Mouse (Mus musculus): ENCODE results near the gene Nt5dc2. TPM values are rescaled to one million over a fixed set of nuclear protein-coding genes. Genes with fewer than 3 reads are reported as not detected.

The Nt5dc2 gene
- polyA plus RNA-seq, 1 experiment from 2014 or later = 421 TPM

DNA sequence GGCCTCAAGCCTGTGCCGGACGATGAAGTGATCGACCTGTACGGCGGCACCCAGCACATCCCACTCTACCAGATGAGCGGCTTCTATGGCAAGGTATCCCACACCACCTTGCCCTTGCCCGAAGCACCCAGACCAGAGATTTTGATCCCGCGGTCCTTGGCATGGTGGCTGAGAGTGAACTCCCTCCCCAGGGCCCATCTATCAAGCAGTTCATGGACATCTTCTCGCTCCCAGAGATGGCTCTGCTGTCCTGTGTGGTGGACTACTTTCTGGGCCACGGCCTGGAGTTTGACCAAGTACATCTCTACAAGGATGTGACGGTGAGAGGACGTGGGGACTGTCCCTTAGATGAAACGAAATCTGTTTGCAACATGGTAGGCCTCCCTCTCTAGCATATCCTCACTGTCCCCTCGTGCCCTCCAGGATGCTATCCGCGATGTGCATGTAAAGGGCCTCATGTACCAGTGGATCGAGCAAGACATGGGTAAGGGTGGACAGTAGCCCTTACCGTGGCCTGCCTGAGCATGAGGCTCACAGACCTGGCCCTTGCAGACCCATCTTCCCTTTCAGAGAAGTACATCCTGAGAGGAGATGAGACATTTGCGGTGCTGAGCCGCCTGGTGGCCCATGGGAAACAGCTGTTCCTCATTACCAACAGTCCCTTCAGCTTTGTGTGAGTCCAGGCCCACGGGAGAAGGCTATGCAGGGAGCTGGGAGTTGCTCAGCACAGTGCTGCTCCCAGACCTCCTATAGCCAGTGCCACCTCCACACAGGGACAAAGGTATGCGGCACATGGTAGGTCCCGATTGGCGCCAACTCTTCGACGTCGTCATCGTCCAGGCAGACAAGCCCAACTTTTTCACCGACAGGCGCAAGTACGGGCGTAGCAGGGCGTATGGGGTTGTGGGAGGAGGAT lies 4.9 kb downstream of the Nt5dc2 start:
- H3K36me3 ChIP-seq = peaks cover 60% of the 10 kb centered on the region
- H3K9ac ChIP-seq = no peak overlapping the region
- no peaks in the 10 kb centered on the region for H3K27me3 ChIP-seq
- H3K27ac ChIP-seq (replicated peaks) = no peak overlapping the region
- 89% methylated on average over 34 of the region's 34 CpGs for WGBS
- H3K4me3 ChIP-seq (replicated peaks) = no peak overlapping the region
- ATAC-seq (ENCODE audit: insufficient number of reproducible peaks, low FRiP score, low TSS enrichment, low read depth) = no peak
- H3K4me1 ChIP-seq = peaks cover 41% of the 10 kb centered on the region
- no peak overlapping the region for H3K4me2 ChIP-seq (replicated peaks)
- no peaks in the 10 kb centered on the region for H3K9me3 ChIP-seq (replicated peaks)

GRCm38 (mm10) chr14:31136411-31137280 lies 5.8 kb downstream of the Nt5dc2 start:
- Histone ChIP-seq H3K9me3 (replicated peaks) (no peaks in the 10 kb centered on the region), H3K9ac (no peak overlapping the region), H3K4me3 (replicated peaks) (no peak overlapping the region), H3K27me3 (no peaks in the 10 kb centered on the region), H3K4me1 (peaks cover 38% of the 10 kb centered on the region), H3K4me2 (replicated peaks) (no peak overlapping the region), H3K27ac (replicated peaks) (no peak overlapping the region), H3K36me3 (peaks cover 64% of the 10 kb centered on the region)
- ATAC-seq (ENCODE audit: insufficient number of reproducible peaks, low FRiP score, low TSS enrichment, low read depth) = no peak
- WGBS = 90% methylated on average over 26 of the region's 26 CpGs

GRCm38 (mm10) chr14:31137281-31137595 lies 6.4 kb downstream of the Nt5dc2 start:
- Histone ChIP-seq H3K36me3 (peaks cover 69% of the 10 kb centered on the region), H3K4me1 (peaks cover 33% of the 10 kb centered on the region), H3K27ac (replicated peaks) (no peak overlapping the region), H3K27me3 (no peaks in the 10 kb centered on the region), H3K9me3 (replicated peaks) (no peaks in the 10 kb centered on the region), H3K4me2 (replicated peaks) (no peak overlapping the region), H3K4me3 (replicated peaks) (no peak overlapping the region), H3K9ac (no peak overlapping the region)
- ATAC-seq (ENCODE audit: insufficient number of reproducible peaks, low FRiP score, low TSS enrichment, low read depth) = no peak
- 84% methylated on average over 10 of the region's 10 CpGs for WGBS

DNA sequence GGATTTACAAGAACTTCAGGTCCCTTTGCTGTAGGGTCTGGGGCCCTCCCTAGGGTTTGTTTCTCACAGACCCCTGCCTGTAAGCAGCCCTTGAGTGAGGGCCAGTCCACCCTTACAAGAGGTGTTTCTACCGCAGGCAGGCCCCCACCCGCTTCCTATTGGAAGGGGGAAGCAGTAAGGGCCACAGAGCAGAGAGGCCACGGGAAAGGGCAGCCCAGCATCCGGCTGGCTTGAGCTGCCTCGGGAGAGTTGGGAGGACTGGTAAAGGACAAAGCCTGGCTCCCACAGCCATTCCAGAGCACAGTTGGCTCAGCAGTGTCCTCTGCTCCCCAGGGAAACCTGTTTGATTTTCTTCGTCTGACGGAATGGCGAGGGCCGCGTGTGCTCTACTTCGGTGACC lies 6.9 kb downstream of the Nt5dc2 start:
- no peak overlapping the region; the same call in 1 of the 2 replicates for H3K27ac ChIP-seq (replicated peaks)

DNA sequence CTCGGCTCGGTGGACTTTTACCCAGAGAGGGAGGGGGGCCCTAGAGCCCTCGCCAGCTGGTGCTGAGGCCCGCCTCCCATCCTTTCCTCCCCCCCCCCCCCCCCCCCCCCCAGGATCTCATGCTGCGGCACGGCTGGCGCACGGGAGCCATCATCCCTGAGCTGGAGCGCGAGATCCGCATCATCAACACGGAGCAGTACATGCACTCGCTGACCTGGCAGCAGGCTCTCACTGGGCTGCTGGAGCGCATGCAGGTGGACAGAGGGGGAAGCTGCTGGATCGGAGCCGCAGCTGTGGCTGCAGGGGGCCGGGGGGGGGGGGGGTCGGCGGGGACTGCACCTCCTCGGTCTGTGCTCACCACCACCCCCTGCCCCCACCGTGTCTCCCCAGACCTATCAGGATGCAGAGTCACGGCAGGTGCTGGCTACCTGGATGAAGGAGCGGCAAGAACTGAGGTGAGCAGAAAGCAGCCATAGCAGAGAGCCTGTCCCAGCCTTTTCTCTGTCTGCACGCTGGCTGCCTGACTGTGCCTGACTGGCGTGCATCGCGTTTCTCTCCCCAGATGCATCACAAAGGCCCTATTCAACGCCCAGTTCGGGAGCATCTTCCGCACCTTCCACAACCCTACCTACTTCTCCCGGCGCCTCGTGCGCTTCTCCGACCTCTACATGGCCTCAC lies 7.5 kb downstream of the Nt5dc2 start:
- no peaks in the 10 kb centered on the region for H3K9me3 ChIP-seq (replicated peaks)
- no peak overlapping the region; the same call in 1 of the 2 replicates for H3K27ac ChIP-seq (replicated peaks)
- peaks cover 69% of the 10 kb centered on the region for H3K36me3 ChIP-seq
- no peak for ATAC-seq (ENCODE audit: insufficient number of reproducible peaks, low FRiP score, low TSS enrichment, low read depth)
- 86% methylated on average over 29 of the region's 35 CpGs for WGBS
- no peak overlapping the region for H3K4me2 ChIP-seq (replicated peaks)
- peaks cover 22% of the 10 kb centered on the region for H3K4me1 ChIP-seq
- H3K9ac ChIP-seq = no peak overlapping the region
- H3K4me3 ChIP-seq (replicated peaks) = no peak overlapping the region
- no peaks in the 10 kb centered on the region for H3K27me3 ChIP-seq

More for the DNA sequence above, 6.9 kb downstream of the Nt5dc2 start:
- Histone ChIP-seq H3K27me3 (no peaks in the 10 kb centered on the region), H3K4me2 (replicated peaks) (no peak overlapping the region), H3K9me3 (replicated peaks) (no peaks in the 10 kb centered on the region), H3K9ac (no peak overlapping the region), H3K4me1 (peaks cover 28% of the 10 kb centered on the region), H3K36me3 (peaks cover 69% of the 10 kb centered on the region), H3K4me3 (replicated peaks) (no peak overlapping the region)
- ATAC-seq (ENCODE audit: insufficient number of reproducible peaks, low FRiP score, low TSS enrichment, low read depth) = no peak
- WGBS = 83% methylated on average over 11 of the region's 11 CpGs

GRCm38 (mm10) chr14:31138897-31139429 lies 8.1 kb downstream of the Nt5dc2 start:
- Histone ChIP-seq H3K4me1 (peaks cover 16% of the 10 kb centered on the region), H3K27ac (replicated peaks) (no peak overlapping the region), H3K9ac (no peak overlapping the region), H3K27me3 (no peaks in the 10 kb centered on the region), H3K36me3 (peaks cover 69% of the 10 kb centered on the region), H3K4me3 (replicated peaks) (no peak overlapping the region), H3K9me3 (replicated peaks) (no peaks in the 10 kb centered on the region), H3K4me2 (replicated peaks) (no peak overlapping the region)
- ATAC-seq (ENCODE audit: insufficient number of reproducible peaks, low FRiP score, low TSS enrichment, low read depth) = no peak
- 92% methylated on average over 9 of the region's 9 CpGs for WGBS

GRCm38 (mm10) chr14:31139666-31140065 lies 8.8 kb downstream of the Nt5dc2 start:
- no peak overlapping the region for H3K4me3 ChIP-seq (replicated peaks)
- no peaks in the 10 kb centered on the region for H3K9me3 ChIP-seq (replicated peaks)
- no peak overlapping the region for H3K9ac ChIP-seq
- H3K27me3 ChIP-seq = no peaks in the 10 kb centered on the region
- H3K36me3 ChIP-seq = peaks cover 68% of the 10 kb centered on the region
- H3K4me1 ChIP-seq = peaks cover 9% of the 10 kb centered on the region
- 73% methylated on average over 12 of the region's 12 CpGs for WGBS
- H3K4me2 ChIP-seq (replicated peaks) = no peak overlapping the region
- no peak for ATAC-seq (ENCODE audit: insufficient number of reproducible peaks, low FRiP score, low TSS enrichment, low read depth)
- no peak overlapping the region for H3K27ac ChIP-seq (replicated peaks)

- H3K9ac ChIP-seq = no peak overlapping the region
- WGBS = 90% methylated on average over 15 of the region's 15 CpGs
- no peaks in the 10 kb centered on the region for H3K9me3 ChIP-seq (replicated peaks)
- H3K36me3 ChIP-seq = peaks cover 63% of the 10 kb centered on the region
- H3K27me3 ChIP-seq = no peaks in the 10 kb centered on the region
- peaks cover 4% of the 10 kb centered on the region for H3K4me1 ChIP-seq
- ATAC-seq (ENCODE audit: insufficient number of reproducible peaks, low FRiP score, low TSS enrichment, low read depth) = no peak
- H3K27ac ChIP-seq (replicated peaks) = no peak overlapping the region
- no peak overlapping the region for H3K4me3 ChIP-seq (replicated peaks)
- H3K4me2 ChIP-seq (replicated peaks) = no peak overlapping the region
Measured at GRCm38 (mm10) chr14:31140141-31140540, 9.3 kb downstream of the Nt5dc2 start.

- Histone ChIP-seq H3K4me1 (no peaks in the 10 kb centered on the region), H3K27ac (replicated peaks) (no peak overlapping the region), H3K4me2 (replicated peaks) (no peak overlapping the region), H3K27me3 (no peaks in the 10 kb centered on the region), H3K4me3 (replicated peaks) (no peak overlapping the region), H3K36me3 (peaks cover 54% of the 10 kb centered on the region), H3K9ac (no peak overlapping the region), H3K9me3 (replicated peaks) (no peaks in the 10 kb centered on the region)
- 93% methylated on average over 14 of the region's 14 CpGs for WGBS
- no peak for ATAC-seq (ENCODE audit: insufficient number of reproducible peaks, low FRiP score, low TSS enrichment, low read depth)
Measured at GRCm38 (mm10) chr14:31141011-31141410, 10.2 kb downstream of the Nt5dc2 start.

- peaks cover 9% of the 10 kb centered on the region; the same call in 1 of the 2 replicates for H3K36me3 ChIP-seq
- H3K9ac ChIP-seq = no peak overlapping the region
- no peaks in the 10 kb centered on the region for H3K4me1 ChIP-seq
- H3K4me2 ChIP-seq (replicated peaks) = no peak overlapping the region
- ATAC-seq (ENCODE audit: insufficient number of reproducible peaks, low FRiP score, low TSS enrichment, low read depth) = no peak
- H3K27me3 ChIP-seq = no peaks in the 10 kb centered on the region
- no peaks in the 10 kb centered on the region for H3K9me3 ChIP-seq (replicated peaks)
- 90% methylated on average over 11 of the region's 11 CpGs for WGBS
- no peak overlapping the region for H3K27ac ChIP-seq (replicated peaks)
- H3K4me3 ChIP-seq (replicated peaks) = no peak overlapping the region
Measured at GRCm38 (mm10) chr14:31145694-31146093, 14.8 kb downstream of the Nt5dc2 start.

Measured in embryonic facial prominence, embryonic 15.5 days (tissue).